Mouse (Mus musculus): ENCODE data around the gene Rps6ka5.
A peak's percentile ranks its signal among the peaks of the same experiment; 100 is the strongest.

Gene Rps6ka5

GRCm38 (mm10) chr12:100613878-100614277 is 112.9 kb downstream of the Rps6ka5 start:
- no peaks in the 10 kb centered on the region for H3K27me3 ChIP-seq (ENCODE audit: control insufficient read depth, insufficient read depth, low read length, poor library complexity, severe bottlenecking)
- no peak for DNase-seq (ENCODE audit: low read depth, low spot score)
- H3K36me3 ChIP-seq (ENCODE audit: control insufficient read depth, insufficient read depth, low read length, poor library complexity, severe bottlenecking), result no peaks in the 10 kb centered on the region

- H3K36me3 ChIP-seq (ENCODE audit: control insufficient read depth, insufficient read depth, low read length, poor library complexity, severe bottlenecking), result no peaks in the 10 kb centered on the region
- H3K27me3 ChIP-seq (ENCODE audit: control insufficient read depth, insufficient read depth, low read length, poor library complexity, severe bottlenecking), result no peaks in the 10 kb centered on the region
- DNase-seq (ENCODE audit: low read depth, low spot score), result no peak
Measured at GRCm38 (mm10) chr12:100613192-100613700, 113.5 kb downstream of the Rps6ka5 start.

GRCm38 (mm10) chr12:100609766-100610165 is 117.0 kb downstream of the Rps6ka5 start:
- H3K27me3 ChIP-seq (ENCODE audit: control insufficient read depth, insufficient read depth, low read length, poor library complexity, severe bottlenecking), result no peaks in the 10 kb centered on the region
- no peak for DNase-seq (ENCODE audit: low read depth, low spot score)
- no peaks in the 10 kb centered on the region for H3K36me3 ChIP-seq (ENCODE audit: control insufficient read depth, insufficient read depth, low read length, poor library complexity, severe bottlenecking)

- H3K36me3 ChIP-seq (ENCODE audit: control insufficient read depth, insufficient read depth, low read length, poor library complexity, severe bottlenecking), result no peaks in the 10 kb centered on the region
- no peaks in the 10 kb centered on the region for H3K27me3 ChIP-seq (ENCODE audit: control insufficient read depth, insufficient read depth, low read length, poor library complexity, severe bottlenecking)
- DNase-seq (ENCODE audit: low read depth, low spot score), result no peak
Measured at GRCm38 (mm10) chr12:100609064-100609463, 117.7 kb downstream of the Rps6ka5 start.

GRCm38 (mm10) chr12:100606733-100607132 is 120.0 kb downstream of the Rps6ka5 start:
- H3K27me3 ChIP-seq (ENCODE audit: control insufficient read depth, insufficient read depth, low read length, poor library complexity, severe bottlenecking), result no peaks in the 10 kb centered on the region
- H3K36me3 ChIP-seq (ENCODE audit: control insufficient read depth, insufficient read depth, low read length, poor library complexity, severe bottlenecking), result no peaks in the 10 kb centered on the region; the same call in 1 of the 2 replicates
- peak; percentile 37 for DNase-seq (ENCODE audit: low read depth, low spot score)

- Histone ChIP-seq H3K36me3 (ENCODE audit: control insufficient read depth, insufficient read depth, low read length, poor library complexity, severe bottlenecking) (no peaks in the 10 kb centered on the region; the same call in 1 of the 2 replicates), H3K27me3 (ENCODE audit: control insufficient read depth, insufficient read depth, low read length, poor library complexity, severe bottlenecking) (no peaks in the 10 kb centered on the region)
- DNase-seq (ENCODE audit: low read depth, low spot score), result no peak
Measured at GRCm38 (mm10) chr12:100605596-100605995, 121.2 kb downstream of the Rps6ka5 start.

GRCm38 (mm10) chr12:100604540-100604939 is 122.2 kb downstream of the Rps6ka5 start:
- no peaks in the 10 kb centered on the region for H3K27me3 ChIP-seq (ENCODE audit: control insufficient read depth, insufficient read depth, low read length, poor library complexity, severe bottlenecking)
- no peaks in the 10 kb centered on the region; the same call in 1 of the 2 replicates for H3K36me3 ChIP-seq (ENCODE audit: control insufficient read depth, insufficient read depth, low read length, poor library complexity, severe bottlenecking)
- peak; percentile 70 for DNase-seq (ENCODE audit: low read depth, low spot score)

GRCm38 (mm10) chr12:100594700-100595099 is 132.1 kb downstream of the Rps6ka5 start:
- peaks cover 2% of the 10 kb centered on the region; the same call in 1 of the 2 replicates for H3K36me3 ChIP-seq (ENCODE audit: control insufficient read depth, insufficient read depth, low read length, poor library complexity, severe bottlenecking)
- no peak for DNase-seq (ENCODE audit: low read depth, low spot score)

GRCm38 (mm10) chr12:100586601-100587000 is 140.2 kb downstream of the Rps6ka5 start:
- H3K27me3 ChIP-seq (ENCODE audit: control insufficient read depth, insufficient read depth, low read length, poor library complexity, severe bottlenecking), result no peaks in the 10 kb centered on the region
- peaks cover 2% of the 10 kb centered on the region; the same call in 1 of the 2 replicates for H3K36me3 ChIP-seq (ENCODE audit: control insufficient read depth, insufficient read depth, low read length, poor library complexity, severe bottlenecking)
- DNase-seq (ENCODE audit: low read depth, low spot score), result no peak

More at GRCm38 (mm10) chr12:100594700-100595099, 132.1 kb downstream of the Rps6ka5 start:
- H3K27me3 ChIP-seq (ENCODE audit: control insufficient read depth, insufficient read depth, low read length, poor library complexity, severe bottlenecking), result no peaks in the 10 kb centered on the region

GRCm38 (mm10) chr12:100579221-100579620 is 147.6 kb downstream of the Rps6ka5 start:
- Histone ChIP-seq H3K27me3 (ENCODE audit: control insufficient read depth, insufficient read depth, low read length, poor library complexity, severe bottlenecking) (no peaks in the 10 kb centered on the region), H3K36me3 (ENCODE audit: control insufficient read depth, insufficient read depth, low read length, poor library complexity, severe bottlenecking) (peaks cover 8% of the 10 kb centered on the region; the same call in 1 of the 2 replicates)
- no peak for DNase-seq (ENCODE audit: low read depth, low spot score)

GRCm38 (mm10) chr12:100578291-100578690 is 148.5 kb downstream of the Rps6ka5 start:
- DNase-seq (ENCODE audit: low read depth, low spot score), result peak; percentile 71
- Histone ChIP-seq H3K36me3 (ENCODE audit: control insufficient read depth, insufficient read depth, low read length, poor library complexity, severe bottlenecking) (peaks cover 8% of the 10 kb centered on the region; the same call in 1 of the 2 replicates), H3K27me3 (ENCODE audit: control insufficient read depth, insufficient read depth, low read length, poor library complexity, severe bottlenecking) (no peaks in the 10 kb centered on the region)

- no peaks in the 10 kb centered on the region for H3K27me3 ChIP-seq (ENCODE audit: control insufficient read depth, insufficient read depth, low read length, poor library complexity, severe bottlenecking)
- DNase-seq (ENCODE audit: low read depth, low spot score), result no peak
- H3K36me3 ChIP-seq (ENCODE audit: control insufficient read depth, insufficient read depth, low read length, poor library complexity, severe bottlenecking), result peaks cover 9% of the 10 kb centered on the region
Measured at GRCm38 (mm10) chr12:100575739-100576138, 151.0 kb downstream of the Rps6ka5 start.

- Histone ChIP-seq H3K36me3 (ENCODE audit: control insufficient read depth, insufficient read depth, low read length, poor library complexity, severe bottlenecking) (peaks cover 12% of the 10 kb centered on the region; the same call in 1 of the 2 replicates), H3K27me3 (ENCODE audit: control insufficient read depth, insufficient read depth, low read length, poor library complexity, severe bottlenecking) (no peaks in the 10 kb centered on the region)
- DNase-seq (ENCODE audit: low read depth, low spot score), result no peak
Measured at GRCm38 (mm10) chr12:100570522-100571072, 156.2 kb downstream of the Rps6ka5 start.

GRCm38 (mm10) chr12:100568831-100569230 is 158.0 kb downstream of the Rps6ka5 start:
- DNase-seq (ENCODE audit: low read depth, low spot score), result no peak
- H3K36me3 ChIP-seq (ENCODE audit: control insufficient read depth, insufficient read depth, low read length, poor library complexity, severe bottlenecking), result peaks cover 12% of the 10 kb centered on the region; the same call in 1 of the 2 replicates

GRCm38 (mm10) chr12:100568105-100568504 is 158.7 kb downstream of the Rps6ka5 start:
- H3K36me3 ChIP-seq (ENCODE audit: control insufficient read depth, insufficient read depth, low read length, poor library complexity, severe bottlenecking), result peaks cover 15% of the 10 kb centered on the region; the same call in 1 of the 2 replicates
- no peak for DNase-seq (ENCODE audit: low read depth, low spot score)

More at GRCm38 (mm10) chr12:100568831-100569230, 158.0 kb downstream of the Rps6ka5 start:
- H3K27me3 ChIP-seq (ENCODE audit: control insufficient read depth, insufficient read depth, low read length, poor library complexity, severe bottlenecking), result no peaks in the 10 kb centered on the region

More at GRCm38 (mm10) chr12:100568105-100568504, 158.7 kb downstream of the Rps6ka5 start:
- H3K27me3 ChIP-seq (ENCODE audit: control insufficient read depth, insufficient read depth, low read length, poor library complexity, severe bottlenecking), result no peaks in the 10 kb centered on the region
